Comparison of ENCODE assay signal across 29 mouse cellular contexts in genomic region chr1:95263843-95264242, GRCm38 (mm10). TPM values are rescaled to one million over a fixed set of nuclear protein-coding genes. Genes with fewer than 3 reads are reported as not detected.
DNase-seq lines count a peak whose midpoint lies in the region; ATAC-seq lines count a peak whose summit lies in the region.
"Had no signal": no experiment of that assay in that cellular context is flagged by ENCODE, and none has a peak within 500 bp of the region (broad histone marks: within the 10 kb centered on the region; RNA-seq: fewer than 3 reads in every experiment).

No protein-coding gene starts in this region.

- H3K4me2 ChIP-seq in hindbrain, embryonic 16.5 days (ENCODE audit: low read length), result no peak overlapping the region
- no peak overlapping the region for H3K4me2 ChIP-seq in midbrain, embryonic 14.5 days (ENCODE audit: low read length)
- H3K4me2 ChIP-seq: embryonic facial prominence, embryonic 12.5 days; forebrain, embryonic 12.5 days; heart, embryonic 12.5 days; hindbrain, embryonic 15.5 days; intestine, embryonic 15.5 days; liver, embryonic 12.5 days had no signal

- H3K27me3 ChIP-seq in hindbrain, embryonic 16.5 days (replicated peaks; ENCODE audit: control insufficient read depth, insufficient read depth, low read length), result no peaks in the 10 kb centered on the region
- H3K27me3 ChIP-seq in hindbrain, embryonic 10.5 days (ENCODE audit: insufficient read depth, poor library complexity, severe bottlenecking), result no peaks in the 10 kb centered on the region
- no peaks in the 10 kb centered on the region for H3K27me3 ChIP-seq in midbrain, embryonic 14.5 days (ENCODE audit: control insufficient read depth, insufficient read depth, low read length)
- H3K27me3 ChIP-seq in midbrain, embryonic 10.5 days (ENCODE audit: low read depth, poor library complexity, severe bottlenecking), result no peaks in the 10 kb centered on the region
- H3K27me3 ChIP-seq: embryonic facial prominence, embryonic 12.5 days; forebrain, embryonic 12.5 days; heart, embryonic 12.5 days; hindbrain, embryonic 15.5 days; intestine, embryonic 15.5 days; liver, embryonic 12.5 days; megakaryocyte, embryonic 14.5 days had no signal

- H3K36me3 ChIP-seq in hindbrain, embryonic 16.5 days (ENCODE audit: control insufficient read depth, insufficient read depth, low read length), result no peaks in the 10 kb centered on the region
- H3K36me3 ChIP-seq in hindbrain, embryonic 10.5 days, result no peaks in the 10 kb centered on the region
- H3K36me3 ChIP-seq in midbrain, embryonic 14.5 days (ENCODE audit: control insufficient read depth, insufficient read depth, low read length), result no peaks in the 10 kb centered on the region
- no peaks in the 10 kb centered on the region for H3K36me3 ChIP-seq in midbrain, embryonic 10.5 days
- H3K36me3 ChIP-seq: embryonic facial prominence, embryonic 12.5 days; forebrain, embryonic 12.5 days; heart, embryonic 12.5 days; hindbrain, embryonic 15.5 days; intestine, embryonic 15.5 days; liver, embryonic 12.5 days had no signal

- 21% methylated on average over 2 of the region's 2 CpGs for WGBS in hindbrain, embryonic 16.5 days
- WGBS in hindbrain, embryonic 10.5 days, result 38% methylated on average over 2 of the region's 2 CpGs
- WGBS in midbrain, embryonic 14.5 days, result 11% methylated on average over 2 of the region's 2 CpGs
- 41% methylated on average over 2 of the region's 2 CpGs for WGBS in midbrain, embryonic 10.5 days

- no peaks in the 10 kb centered on the region for H3K9me3 ChIP-seq in hindbrain, embryonic 16.5 days (ENCODE audit: control insufficient read depth, low read length)
- H3K9me3 ChIP-seq in hindbrain, embryonic 10.5 days, result no peaks in the 10 kb centered on the region
- H3K9me3 ChIP-seq in midbrain, embryonic 14.5 days (ENCODE audit: control insufficient read depth, low read length), result no peaks in the 10 kb centered on the region
- no peaks in the 10 kb centered on the region for H3K9me3 ChIP-seq in midbrain, embryonic 10.5 days (replicated peaks)
- H3K9me3 ChIP-seq: embryonic facial prominence, embryonic 12.5 days; forebrain, embryonic 12.5 days; heart, embryonic 12.5 days; hindbrain, embryonic 15.5 days; intestine, embryonic 15.5 days; liver, embryonic 12.5 days; megakaryocyte, embryonic 14.5 days had no signal

- no peak overlapping the region for H3K9ac ChIP-seq in hindbrain, embryonic 16.5 days (ENCODE audit: low read depth, low read length)
- no peak overlapping the region for H3K9ac ChIP-seq in midbrain, embryonic 14.5 days (replicated peaks; ENCODE audit: low read length)
- H3K9ac ChIP-seq: embryonic facial prominence, embryonic 12.5 days; forebrain, embryonic 12.5 days; heart, embryonic 12.5 days; hindbrain, embryonic 15.5 days; intestine, embryonic 15.5 days; liver, embryonic 12.5 days; liver, postnatal 0 days had no signal

- DNase-seq in cerebellum, postnatal 10 days, result peak; percentile 10 to 21
- DNase-seq in cerebellum, adult 8-10 months, result no peak
- DNase-seq in hindbrain, embryonic 10.5 days (ENCODE audit: low spot score), result no peak
- DNase-seq in midbrain, embryonic 14.5 days, result peak; percentile 51
- no peak for DNase-seq in midbrain, embryonic 10.5 days (ENCODE audit: low spot score)
- no peak for DNase-seq in lung, postnatal 4 days
- DNase-seq in adrenal gland, postnatal 25 days, result no peak
- DNase-seq: adrenal gland, postnatal 10 days; cerebellum, adult 2 months; cerebellum, postnatal 36 days; heart, adult 2 months; heart, postnatal 4 days; kidney, adult 2 months; kidney, postnatal 36 days; layer of hippocampus, postnatal 36 days; left cerebral cortex, postnatal 4 days; liver, postnatal 0 days; lung, postnatal 36 days; right cerebral cortex, postnatal 4 days; thymus, adult 2 months had no signal

- no peak overlapping the region for H3K27ac ChIP-seq in hindbrain, embryonic 16.5 days (ENCODE audit: low read depth, low read length)
- no peak overlapping the region for H3K27ac ChIP-seq in hindbrain, embryonic 10.5 days
- H3K27ac ChIP-seq in midbrain, embryonic 14.5 days (replicated peaks; ENCODE audit: low read depth, low read length), result no peak overlapping the region
- no peak overlapping the region for H3K27ac ChIP-seq in midbrain, embryonic 10.5 days (replicated peaks)
- H3K27ac ChIP-seq: embryonic facial prominence, embryonic 12.5 days; forebrain, embryonic 12.5 days; heart, adult 2 months; hindbrain, embryonic 15.5 days; intestine, embryonic 15.5 days; liver, embryonic 12.5 days had no signal

- 0 out of 2 replicates have a peak, but pooled peaks have one; percentile 63 for ATAC-seq in hindbrain, embryonic 16.5 days
- no peak for ATAC-seq in midbrain, embryonic 14.5 days (ENCODE audit: low FRiP score, low TSS enrichment)
- ATAC-seq: intestine, embryonic 15.5 days; liver, embryonic 12.5 days; liver, postnatal 0 days; Patski had no signal

- H3K4me1 ChIP-seq in hindbrain, embryonic 16.5 days (ENCODE audit: control insufficient read depth, insufficient read depth, low read depth, low read length), result no peaks in the 10 kb centered on the region
- no peaks in the 10 kb centered on the region for H3K4me1 ChIP-seq in hindbrain, embryonic 10.5 days (replicated peaks)
- peaks cover 3% of the 10 kb centered on the region; the same call in 1 of the 2 replicates for H3K4me1 ChIP-seq in midbrain, embryonic 14.5 days (ENCODE audit: control insufficient read depth, insufficient read depth, low read length)
- peaks cover 15% of the 10 kb centered on the region for H3K4me1 ChIP-seq in midbrain, embryonic 10.5 days
- H3K4me1 ChIP-seq: embryonic facial prominence, embryonic 12.5 days; heart, embryonic 12.5 days; hindbrain, embryonic 15.5 days; intestine, embryonic 15.5 days; liver, embryonic 12.5 days; megakaryocyte, embryonic 14.5 days had no signal

- H3K4me3 ChIP-seq in hindbrain, embryonic 16.5 days (ENCODE audit: low read length), result no peak overlapping the region
- H3K4me3 ChIP-seq in hindbrain, embryonic 10.5 days, result no peak overlapping the region
- no peak overlapping the region for H3K4me3 ChIP-seq in midbrain, embryonic 14.5 days (replicated peaks; ENCODE audit: low read depth, low read length)
- H3K4me3 ChIP-seq in midbrain, embryonic 10.5 days, result no peak overlapping the region
- H3K4me3 ChIP-seq: embryonic facial prominence, embryonic 12.5 days; forebrain, embryonic 12.5 days; heart, adult 2 months; heart, embryonic 12.5 days; hindbrain, embryonic 15.5 days; intestine, embryonic 15.5 days; liver, embryonic 12.5 days; megakaryocyte, embryonic 14.5 days had no signal

RNA-seq across cellular contexts. Expression of gene Fam174a, which starts 49.6 kb away (rescaled TPM):
- polyA plus RNA-seq in hindbrain, embryonic 16.5 days (2015; fragmentation: Nextera tagmentation; extraction: Ambion mirVana), result 28.4 and 32.4 TPM in 2 replicates
- polyA plus RNA-seq in hindbrain, embryonic 10.5 days (2016; fragmentation: Nextera tagmentation; extraction: Ambion mirVana), result 19.4 and 23.8 TPM in 2 replicates
- 21.9 and 24.3 TPM in 2 replicates for polyA plus RNA-seq in midbrain, embryonic 14.5 days (2014; fragmentation: Nextera tagmentation; extraction: Ambion mirVana)
- polyA plus RNA-seq in midbrain, embryonic 10.5 days (2016; fragmentation: Nextera tagmentation; extraction: Ambion mirVana), result 19.0 TPM in 2 replicates
- 27.5 and 39.7 TPM in 2 replicates for total RNA-seq in adrenal gland, postnatal 25 days (2021)

Comparison
In these comparisons a context has a peak if more than half of its experiments do, and no peak if none do; other contexts are left out.
1. DNase-seq: peak in cerebellum, postnatal 10 days (2 of 2) and midbrain, embryonic 14.5 days (single experiment); none in cerebellum, adult 8-10 months (single experiment), hindbrain, embryonic 10.5 days (single experiment), midbrain, embryonic 10.5 days (single experiment), lung, postnatal 4 days (0 of 2) and adrenal gland, postnatal 25 days (single experiment).